Mouse (Mus musculus): ENCODE results near the gene Nr1h2.

Nr1h2 gene

DNA sequence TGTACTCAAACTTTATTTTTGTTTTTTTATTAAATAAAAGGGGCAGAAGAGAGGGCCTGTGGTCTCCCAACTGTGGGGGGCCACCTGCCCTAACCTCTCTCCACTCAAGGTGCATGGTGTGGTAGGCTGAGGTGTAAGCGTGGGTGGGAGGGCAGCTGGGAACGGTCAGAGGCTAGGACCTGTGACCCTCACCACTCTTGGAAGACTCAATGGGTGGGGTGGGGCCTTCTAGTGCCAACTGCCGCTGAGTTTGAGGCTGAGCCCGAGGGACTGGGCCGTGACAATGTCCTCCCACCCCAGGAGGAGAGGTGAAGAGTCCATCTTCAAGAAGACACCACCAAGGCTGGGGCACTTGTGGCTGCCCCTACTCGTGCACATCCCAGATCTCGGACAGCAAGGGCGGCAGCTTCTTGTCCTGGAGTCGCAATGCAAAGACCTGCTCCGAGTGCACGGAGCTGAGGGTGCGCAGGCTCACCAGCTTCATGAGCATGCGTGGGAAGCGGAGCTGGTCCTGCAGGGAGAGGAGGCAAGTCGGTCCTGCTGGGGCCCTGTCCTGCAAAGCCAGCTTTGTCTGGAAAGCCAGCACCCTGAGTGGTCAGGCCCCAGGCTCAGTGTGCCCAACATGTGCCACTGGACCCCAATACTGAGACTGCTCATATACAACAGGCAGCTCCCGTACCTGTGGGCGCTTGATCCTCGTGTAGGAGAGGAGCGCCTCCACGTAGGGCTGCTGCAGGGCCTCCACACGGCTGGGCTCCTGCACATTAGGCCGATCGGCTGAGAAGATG is 3.9 kb downstream of the Nr1h2 start:
- DNase-seq (ENCODE audit: low spot score) = no peak

DNA sequence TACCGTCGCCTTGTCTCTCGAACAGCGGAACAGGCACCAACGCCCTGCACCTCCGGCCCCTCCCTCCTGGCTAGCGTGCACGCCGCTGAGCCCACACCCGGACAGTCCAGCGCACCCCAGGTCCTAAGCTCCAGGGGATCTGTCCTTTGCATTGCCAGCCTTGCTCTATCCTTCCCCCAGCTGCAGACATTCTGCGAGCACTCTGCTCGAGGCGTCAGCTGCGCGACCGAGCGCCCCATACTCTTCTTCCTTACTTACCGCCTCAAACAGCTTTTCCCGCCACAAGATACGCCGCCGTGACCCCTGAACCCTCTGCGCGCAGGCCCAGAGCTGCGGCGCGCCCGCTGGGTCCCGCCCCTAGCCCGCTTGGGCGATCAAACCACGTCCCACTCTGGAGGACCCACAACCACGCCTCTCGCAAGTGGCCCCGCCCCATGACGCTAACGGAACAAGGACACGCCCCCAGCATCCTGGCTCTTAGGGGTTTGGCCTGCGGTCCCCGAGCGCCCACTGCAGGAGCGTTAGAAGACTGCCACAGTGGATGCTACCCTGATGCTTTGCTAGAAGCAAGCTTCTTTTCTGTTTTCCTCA is 5.2 kb downstream of the Nr1h2 start, which contains the start of gene Pold1:
Pold1 (minus strand) TSS at position 353 of the 591 bp plus-strand sequence.
- DNase-seq (ENCODE audit: low spot score) = peak; percentile 99

DNA sequence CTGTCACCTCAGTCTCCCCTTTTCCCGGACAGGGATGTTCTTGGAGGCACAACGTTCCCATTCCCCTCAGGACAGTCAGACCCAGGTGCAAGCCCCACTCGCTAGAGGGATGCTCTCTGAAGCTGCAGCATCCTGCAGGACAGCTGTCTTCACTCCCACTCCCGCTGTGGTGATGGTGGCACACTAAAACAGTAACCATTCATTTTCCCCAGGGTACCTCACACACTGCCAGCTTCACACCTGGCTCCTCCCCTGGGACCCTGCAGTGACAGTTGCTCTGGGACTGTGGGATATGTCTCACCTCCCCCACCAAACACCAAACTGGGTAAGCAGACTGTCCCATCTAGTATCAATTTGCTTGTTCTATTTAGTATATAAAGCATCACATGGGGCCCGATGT is 6.0 kb downstream of the Nr1h2 start:
- DNase-seq (ENCODE audit: low spot score) = no peak

DNA sequence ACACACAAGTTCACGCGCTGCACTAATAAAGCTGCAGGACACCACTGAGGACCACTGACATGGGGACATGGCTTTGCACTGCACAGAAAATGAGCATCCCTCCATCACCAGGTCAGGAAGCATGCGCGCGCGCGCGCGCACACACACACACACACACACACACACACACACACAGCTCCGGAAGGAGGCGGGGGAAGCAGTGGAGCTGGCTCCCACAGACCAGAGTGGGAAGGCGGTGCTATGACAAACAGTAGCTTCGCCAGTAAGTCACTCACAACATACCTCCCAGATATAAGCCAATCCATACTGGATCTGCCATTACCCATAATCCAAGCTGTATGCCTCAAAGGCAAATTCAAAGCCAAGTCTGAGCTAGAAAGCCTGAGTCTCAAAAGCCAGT is 6.7 kb downstream of the Nr1h2 start:
- DNase-seq (ENCODE audit: low spot score) = no peak

DNA sequence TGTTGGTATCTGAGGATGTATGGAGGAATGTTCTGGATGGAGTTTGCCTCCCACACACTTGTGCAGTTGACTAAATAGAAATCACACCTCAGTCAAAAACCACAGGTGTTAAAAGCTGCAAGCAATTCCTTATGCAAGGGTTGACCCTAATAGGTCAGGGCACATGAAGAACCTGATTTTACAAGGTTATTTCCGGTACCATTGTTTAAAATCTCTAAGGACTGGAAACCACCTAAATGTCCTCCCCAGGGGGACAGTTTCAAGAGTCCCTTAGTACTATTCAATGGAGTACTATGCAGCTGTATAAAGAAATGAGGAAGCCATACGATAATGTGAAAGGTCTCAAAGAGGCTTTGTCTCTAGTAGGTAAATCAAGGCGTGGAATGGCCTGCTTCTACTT is 7.5 kb downstream of the Nr1h2 start:
- DNase-seq (ENCODE audit: low spot score) = no peak

DNA sequence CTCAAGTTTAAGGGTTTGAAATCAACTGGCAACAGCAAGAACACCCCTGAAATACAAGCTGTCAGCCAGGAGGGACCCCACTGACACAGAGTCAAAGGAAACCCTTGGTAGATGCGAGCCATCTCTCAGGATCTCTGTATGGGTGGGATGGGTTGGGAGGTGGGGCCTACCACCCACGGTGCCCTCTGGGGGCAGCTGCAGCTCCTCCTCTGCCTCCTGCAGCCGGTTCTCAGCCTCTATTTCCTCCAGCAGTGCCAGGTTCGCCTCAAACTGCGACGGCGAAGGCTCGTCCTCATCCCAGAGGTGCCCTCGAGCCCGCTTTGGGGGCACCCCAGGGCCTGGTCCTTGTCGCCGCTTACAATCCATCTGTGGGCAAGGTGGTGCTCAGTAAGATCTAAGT is 10.7 kb downstream of the Nr1h2 start:
- DNase-seq (ENCODE audit: low spot score) = no peak

DNA sequence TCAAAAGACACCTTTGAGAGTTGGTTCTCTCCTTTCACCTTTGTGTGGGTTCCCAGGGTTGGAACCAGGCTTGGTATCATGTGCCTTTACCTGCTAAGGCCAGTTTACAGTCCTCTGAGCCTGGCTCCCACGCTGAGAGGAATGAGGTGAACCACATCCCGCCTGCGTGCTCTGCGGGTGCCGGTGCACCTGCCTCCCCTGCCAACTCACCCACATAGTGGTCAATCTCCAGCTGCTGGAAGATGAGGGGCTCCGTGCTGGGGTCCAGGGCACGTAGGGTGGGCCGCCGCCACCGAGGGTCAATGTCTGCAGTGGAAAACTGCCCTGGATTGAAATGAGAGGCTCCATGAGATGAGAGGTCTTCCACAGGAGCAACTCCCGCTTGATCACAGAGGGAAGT is 11.2 kb downstream of the Nr1h2 start:
- DNase-seq (ENCODE audit: low spot score) = no peak

DNA sequence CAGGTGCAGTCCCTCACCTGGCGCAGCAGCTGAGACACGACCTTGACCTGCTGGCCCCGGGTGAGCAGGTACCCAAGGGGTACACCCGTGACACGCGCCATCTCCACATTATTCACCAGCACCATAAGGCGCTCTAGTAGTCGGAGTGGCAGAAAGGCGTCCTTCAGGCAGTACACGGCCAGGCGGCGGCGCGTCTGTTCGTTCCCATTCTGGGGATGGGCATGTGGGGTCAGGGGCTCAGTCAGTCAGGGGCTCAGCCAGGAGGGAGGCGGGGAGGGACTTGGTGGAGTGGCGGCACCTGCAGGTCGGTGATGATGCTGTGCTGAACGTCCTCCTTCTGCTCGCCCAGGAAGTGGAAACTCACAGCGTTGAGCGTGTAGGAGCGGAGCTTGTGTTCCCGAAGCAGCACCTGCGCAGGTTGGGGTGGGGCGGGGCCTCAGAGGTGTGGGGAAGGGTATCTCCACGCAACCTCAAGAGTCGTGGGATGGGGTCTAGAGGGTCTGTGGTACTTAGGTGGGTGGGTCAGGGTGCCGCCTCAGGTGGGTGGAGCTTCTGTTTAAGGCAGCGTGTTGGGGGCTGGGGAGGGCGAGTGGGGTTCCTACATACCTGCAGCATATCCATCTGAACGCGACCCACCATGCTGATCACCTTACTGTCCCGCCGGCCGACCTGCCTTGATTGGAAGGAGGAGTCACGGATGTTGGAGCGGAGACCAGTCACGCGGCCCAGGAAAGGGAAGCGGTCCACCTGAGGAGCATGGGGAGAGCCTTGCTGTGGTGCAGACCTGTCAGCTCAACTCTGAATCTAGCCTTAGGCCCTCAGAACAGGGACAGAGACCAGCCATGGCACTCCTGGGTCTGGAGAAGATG is 14.8 kb downstream of the Nr1h2 start:
- no peak for DNase-seq (ENCODE audit: low spot score)

DNA sequence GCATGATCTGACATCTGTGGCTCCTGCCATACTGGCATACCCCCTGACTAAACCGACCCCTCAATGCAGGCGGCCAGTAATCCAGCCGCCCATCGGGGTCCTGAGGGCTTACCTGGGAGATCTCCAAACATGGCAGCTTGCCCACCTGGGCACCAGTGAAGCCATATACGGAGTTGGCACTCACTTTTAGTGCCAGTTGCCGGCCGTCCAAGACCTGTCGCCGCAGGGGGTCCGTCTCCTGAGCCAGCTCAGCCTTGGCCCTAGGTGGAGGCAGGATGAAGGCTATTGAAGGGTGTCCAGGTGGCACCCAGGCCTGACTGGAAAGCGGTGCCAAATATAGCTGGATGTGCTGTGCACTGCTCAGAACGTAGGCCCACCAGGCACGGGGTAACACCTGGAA is 16.3 kb downstream of the Nr1h2 start:
- no peak for DNase-seq (ENCODE audit: low spot score)

DNA sequence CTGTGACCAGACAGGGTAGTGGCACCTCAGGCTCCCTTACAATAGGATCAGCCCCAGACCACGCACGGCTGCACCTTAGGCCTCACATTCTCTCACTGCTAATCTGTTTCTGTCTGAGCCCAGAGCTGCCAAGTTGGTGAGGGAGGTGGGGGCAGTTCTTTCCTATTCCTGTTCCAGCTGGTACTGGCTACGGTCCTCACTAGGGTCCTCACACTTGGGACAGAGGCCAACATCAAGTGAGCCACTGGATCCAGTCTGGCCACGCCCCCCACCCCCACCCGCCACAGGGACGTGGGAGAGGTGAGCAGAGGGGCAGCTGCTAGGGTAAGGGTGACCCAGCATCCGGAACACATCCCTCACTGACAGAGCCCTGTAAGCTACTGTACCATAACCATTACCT is 16.7 kb downstream of the Nr1h2 start:
- no peak for DNase-seq (ENCODE audit: low spot score)

DNA sequence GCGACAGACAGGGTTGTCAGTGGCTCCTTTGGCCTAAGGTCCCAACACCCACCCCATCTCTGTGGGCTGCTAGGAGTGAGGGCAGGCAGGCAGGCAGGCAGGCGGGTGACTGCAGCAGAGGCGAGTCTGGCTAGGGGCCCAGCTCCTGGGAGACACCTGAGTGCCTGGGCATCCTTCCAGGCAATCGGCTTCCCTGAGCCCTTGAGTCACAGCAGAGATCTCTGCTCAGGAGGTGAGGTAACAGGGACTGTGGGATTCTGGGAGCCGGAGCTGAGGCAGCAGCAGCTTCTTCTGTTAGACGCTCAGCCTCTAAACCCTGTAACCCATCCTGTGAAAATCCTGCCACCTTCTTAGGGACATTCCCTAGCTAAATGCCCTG is 17.2 kb downstream of the Nr1h2 start:
- DNase-seq (ENCODE audit: low spot score) = no peak

DNA sequence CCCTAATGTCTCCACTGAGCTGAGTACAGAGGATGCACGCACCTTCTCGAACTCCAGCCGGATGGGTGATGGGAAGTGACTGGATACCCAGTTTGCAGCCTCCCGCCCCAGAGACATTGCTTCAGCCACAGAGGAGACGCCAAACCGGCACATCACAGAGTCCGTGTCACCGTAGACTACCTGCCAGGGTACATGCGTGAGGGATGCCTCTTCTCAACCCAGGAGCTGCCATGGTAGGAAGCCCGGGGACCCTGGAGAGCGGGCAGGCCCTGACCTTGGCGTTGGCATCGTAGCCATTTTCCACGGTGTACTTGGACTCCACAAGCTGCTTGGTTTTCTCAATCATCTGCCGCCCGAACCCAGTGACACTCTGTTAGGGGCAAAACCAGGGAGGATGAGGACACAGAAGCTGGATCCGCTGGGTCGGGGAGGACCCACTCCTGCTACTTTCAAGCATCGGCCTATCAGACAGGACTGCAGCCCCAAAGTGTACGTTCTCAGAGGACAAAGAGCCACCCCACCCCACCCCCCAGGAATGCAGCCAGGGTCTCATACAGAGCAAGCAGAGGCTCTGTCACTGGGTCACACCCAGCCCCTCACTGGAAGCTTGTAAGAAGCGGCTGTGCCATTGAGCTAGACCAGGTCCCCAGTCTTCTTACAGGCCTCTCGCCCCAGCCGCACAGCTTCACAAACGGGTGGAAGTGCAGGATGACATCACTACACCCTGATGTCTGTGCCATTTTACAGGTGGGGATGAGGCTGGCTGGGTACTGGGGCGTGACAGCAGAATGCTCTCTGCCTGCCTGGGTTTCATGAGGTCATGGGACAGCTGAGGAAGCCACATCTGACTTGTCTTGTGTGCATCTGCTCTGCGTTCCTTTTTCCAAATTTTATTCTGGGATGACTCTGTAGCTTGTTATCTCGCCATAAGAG is 17.8 kb downstream of the Nr1h2 start:
- DNase-seq (ENCODE audit: low spot score) = no peak

DNA sequence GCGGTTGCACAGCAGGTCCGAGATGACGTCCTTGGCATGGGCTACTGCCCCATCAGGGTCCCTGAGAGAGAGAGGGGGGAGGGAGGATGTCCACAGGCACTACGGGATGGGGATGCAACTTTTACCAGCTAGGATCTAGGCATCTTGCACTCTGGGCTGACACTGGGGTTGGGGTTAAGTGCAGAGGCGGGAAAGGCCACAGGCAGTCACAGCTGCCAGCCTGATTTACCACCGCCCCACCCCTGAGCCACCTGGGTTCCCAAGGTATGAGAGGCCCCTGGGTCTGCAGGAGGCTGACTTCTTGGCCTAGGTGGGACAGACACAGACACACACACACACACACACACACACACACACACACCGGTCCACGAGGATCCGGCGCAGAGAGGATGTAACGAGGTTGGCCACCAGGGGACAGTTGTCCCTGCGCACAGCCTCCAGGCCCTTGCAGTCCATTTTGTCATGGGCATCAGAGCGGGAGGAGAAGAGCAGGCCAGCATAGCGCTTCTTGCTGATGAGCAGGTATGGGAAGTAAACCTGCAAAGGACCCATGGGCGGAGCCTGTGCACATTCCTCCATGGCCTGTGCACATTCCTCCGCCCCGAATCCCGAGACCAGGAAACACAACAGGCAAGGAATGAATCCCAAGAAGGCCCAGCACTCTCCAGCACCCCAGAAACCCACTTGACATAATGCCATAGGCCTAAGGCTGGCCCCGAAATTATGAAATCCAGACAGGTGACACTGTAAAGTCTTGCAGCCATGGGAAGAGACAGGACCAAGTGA is 18.9 kb downstream of the Nr1h2 start:
- no peak for DNase-seq (ENCODE audit: low spot score)

DNA sequence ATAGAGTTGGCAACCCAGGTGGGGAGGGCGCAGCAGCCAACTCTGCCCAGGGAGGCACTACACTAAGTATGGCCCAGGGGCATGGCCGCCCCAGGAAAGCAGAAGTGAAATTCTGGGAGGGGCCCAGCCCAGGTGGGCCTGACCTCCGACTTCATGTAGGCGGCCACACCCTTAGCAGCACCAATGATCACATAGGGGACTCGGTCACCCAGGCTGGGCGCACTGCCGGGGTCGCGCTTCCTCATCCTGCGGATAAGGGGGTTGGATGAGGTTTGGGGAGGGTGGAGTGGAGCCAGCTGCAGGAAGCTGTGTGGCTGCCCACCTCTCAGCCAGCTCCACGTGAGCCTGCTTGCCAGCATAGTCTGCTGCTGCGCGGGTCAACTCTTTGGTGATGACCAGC is 19.5 kb downstream of the Nr1h2 start:
- DNase-seq (ENCODE audit: low spot score) = no peak

DNA sequence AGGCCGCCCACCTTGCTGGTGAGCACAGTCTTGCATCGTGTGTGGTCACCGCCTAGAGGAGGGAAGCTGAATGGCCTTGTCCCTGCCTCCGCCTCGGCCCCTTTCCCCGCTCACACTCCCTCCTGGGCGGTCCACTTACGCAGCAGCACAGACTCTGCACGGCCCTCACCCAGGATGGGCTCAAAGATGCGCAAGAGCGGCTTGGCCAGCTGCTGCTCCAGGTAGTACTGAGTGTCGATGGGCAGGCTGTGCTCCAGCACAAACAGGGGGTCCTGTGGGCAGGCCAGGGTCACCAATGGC is 20.1 kb downstream of the Nr1h2 start:
- no peak for DNase-seq (ENCODE audit: low spot score)

DNA sequence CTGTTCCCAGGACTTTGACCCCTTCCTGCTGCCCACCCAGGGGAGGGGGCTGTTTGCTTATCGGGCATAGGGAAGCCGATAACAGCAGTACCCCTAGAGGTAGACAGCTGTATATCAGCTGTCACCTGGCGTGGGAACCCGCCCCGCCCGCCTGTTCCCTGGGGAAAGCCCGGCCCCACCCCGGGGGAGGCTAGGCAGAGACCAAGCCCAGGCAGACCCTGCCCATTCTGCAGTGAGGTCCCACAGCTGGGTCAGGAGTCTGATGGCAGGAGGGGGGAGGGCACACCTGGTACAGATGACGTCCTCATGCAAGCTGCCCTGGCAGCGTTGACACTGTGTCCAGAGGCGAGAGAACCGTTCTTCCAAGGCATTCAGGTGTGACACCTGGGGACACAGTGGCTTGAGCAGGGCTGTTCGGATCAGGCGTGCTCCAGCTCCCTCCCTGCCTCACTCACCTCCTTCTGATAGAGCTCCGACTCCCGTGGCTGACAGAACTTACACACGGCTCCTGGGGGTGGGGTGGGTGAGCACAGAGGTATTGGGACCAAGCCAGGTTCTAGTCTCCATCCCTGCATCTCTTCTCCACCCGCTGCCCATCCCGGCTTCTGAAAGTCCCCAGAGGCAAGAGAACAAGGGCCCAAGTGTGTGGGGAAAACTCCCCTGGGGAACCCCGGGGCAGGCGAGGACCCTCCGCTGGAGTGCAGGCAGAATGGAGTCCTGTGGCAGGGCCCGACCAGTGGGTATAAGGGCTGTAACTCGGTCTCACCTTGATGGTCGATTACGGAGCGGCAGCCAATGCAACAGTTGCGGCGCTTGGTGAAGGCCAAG is 20.6 kb downstream of the Nr1h2 start:
- DNase-seq (ENCODE audit: low spot score) = no peak

DNA sequence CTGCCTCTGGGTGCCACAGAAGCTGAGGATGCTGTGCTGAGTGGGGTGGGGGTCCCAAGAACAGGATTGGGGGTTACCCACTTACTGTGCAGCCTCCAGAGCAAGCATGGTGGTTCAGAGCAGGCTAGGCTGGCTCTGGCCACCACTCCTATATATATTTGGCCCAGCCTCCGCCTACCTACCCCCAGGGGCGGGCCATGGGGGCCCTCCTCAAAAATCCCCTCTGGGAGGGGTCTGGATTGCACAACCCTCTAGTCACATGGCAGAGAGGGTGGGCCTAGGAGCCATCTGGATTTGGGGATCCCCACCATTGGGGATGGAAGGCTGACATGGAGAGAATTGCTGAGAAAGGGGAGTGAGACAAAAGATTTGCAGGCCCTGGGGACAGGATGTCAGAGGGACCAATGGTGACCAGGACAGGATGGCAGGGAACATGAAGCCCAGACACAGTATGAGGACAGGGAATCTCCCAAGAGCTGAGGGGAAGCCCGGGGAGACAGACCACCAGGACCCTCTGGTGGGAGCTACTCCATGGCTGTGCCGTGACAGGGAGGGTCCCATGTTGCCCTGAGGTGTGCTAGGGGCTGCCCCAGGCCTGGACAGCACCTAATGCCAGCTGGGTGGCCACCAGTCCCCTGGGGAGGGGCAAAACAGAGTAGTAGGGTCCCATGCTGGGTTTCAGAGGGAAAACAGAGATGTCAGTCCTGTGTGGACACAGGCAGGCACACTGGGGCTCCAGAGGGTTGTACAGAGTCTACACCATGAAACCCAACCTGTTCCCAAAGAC is 21.6 kb downstream of the Nr1h2 start, which contains the start of gene Spib:
Spib (minus strand) TSS at position 126 of the 787 bp plus-strand sequence.
- DNase-seq (ENCODE audit: low spot score) = no peak

DNA sequence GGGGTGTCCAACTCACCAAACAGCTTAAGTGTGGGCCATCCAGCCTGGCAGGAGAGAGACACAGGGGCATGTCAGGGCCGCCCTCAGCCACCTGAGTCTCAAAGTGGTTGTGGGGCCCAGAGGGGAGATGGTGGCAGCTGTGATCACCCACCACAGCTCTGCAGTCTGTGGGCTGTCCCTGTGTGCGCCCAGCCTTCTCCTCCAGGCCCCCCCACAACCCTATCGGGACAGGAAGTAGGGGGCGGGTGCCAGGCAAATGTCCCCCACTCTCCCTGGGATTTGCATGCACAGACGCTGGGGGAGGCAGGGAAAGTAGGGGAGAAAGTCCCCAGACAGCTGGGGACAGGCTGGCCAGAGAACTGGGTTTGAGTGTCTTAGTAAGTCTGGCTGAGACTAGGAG is 22.5 kb downstream of the Nr1h2 start:
- DNase-seq (ENCODE audit: low spot score) = no peak

DNA sequence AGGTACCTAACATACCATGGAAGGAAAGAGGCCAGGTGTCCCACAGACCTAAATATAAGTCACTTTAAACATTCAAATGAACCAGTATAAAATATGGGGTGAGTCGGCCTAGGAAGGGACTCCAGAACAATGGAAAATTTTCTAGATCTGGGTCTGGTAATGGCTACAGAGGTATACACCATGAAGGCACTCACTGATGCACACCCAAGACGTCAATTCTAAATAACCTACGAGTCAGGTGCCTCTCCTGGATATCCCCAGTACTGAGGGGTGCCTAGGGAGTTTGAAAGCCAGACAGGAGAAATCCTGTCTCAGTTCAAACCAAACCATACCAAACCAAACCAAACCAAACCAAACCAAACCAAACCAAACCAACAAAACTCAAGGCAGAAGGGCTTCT is 23.2 kb downstream of the Nr1h2 start:
- no peak for DNase-seq (ENCODE audit: low spot score)
